Mouse (Mus musculus) kidney, postnatal 36 days (tissue): ENCODE results near the gene Pacrg.

ENCODE experiments used
- DNase-seq, 2 experiments: peaks; one replicate each; pipeline ENCODE4 v3.0.0; 2021 to 2022; ENCODE audit warnings: mixed read lengths in 2 of 2

The Pacrg gene

GRCm38 (mm10) chr17:10365501-10366482, 474.3 kb downstream of the Pacrg start:
- DNase-seq, result no peak

DNA sequence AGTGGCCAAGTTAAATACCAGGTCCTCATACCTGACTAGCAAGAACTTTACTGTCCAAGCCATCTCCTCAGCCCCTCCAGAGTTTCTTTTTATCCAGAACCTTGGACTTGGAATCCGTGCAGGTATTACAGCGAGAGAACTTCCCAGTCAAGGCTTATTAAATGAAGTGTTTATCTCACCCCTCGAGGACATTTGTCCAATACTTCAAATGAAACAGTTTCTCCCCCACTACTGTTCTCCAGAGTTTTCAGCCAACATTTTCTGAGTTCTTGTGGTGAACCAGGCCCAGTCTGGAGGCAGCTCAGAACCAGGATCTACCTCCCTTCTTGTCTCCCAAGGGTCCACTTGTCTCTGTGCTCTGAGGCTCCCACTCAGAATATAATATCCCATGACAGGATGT, 477.0 kb downstream of the Pacrg start:
- no peak for DNase-seq

DNA sequence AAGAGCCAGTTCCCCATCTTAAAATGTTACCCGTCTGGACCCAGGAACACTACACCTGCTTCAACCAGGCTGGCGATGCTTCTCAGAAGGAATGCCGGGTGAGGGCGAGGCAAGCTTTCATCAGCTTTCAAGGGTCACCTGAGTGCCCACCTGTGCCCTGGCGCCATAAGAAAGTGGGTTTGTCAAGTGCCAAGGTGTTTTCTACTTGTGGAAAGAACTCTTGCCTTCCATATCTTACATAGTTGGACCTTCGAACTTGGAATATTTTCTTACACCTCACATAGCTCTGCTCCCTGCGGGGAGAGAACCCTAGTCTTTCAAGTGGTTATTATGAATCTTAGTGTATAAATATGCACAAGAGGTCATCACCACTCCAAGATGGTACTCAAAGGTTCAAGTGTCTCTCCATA, 478.2 kb downstream of the Pacrg start:
- no peak for DNase-seq

DNA sequence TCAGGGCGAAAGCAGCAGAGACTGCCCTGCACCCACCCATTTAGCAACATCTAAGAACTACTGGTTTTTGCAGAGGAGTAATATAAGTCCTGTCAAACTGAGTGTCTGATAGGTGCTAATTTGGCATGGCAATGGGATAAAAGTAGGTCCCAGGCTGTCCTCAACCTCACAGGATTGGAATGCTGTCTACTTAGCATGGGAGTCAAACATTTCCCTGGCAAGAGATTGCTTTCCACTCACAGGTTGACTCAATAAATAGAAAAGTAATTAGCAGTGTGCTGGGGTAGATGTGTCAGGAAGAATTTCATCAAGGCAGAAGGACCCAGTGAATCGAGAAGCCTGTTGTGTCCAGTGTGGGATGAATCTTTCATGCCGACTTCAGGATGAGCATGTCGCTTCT, 479.4 kb downstream of the Pacrg start:
- peak in 1 of 2 experiments; percentile 7 for DNase-seq

GRCm38 (mm10) chr17:10359466-10359865, 480.6 kb downstream of the Pacrg start:
- DNase-seq, result peak; percentile 8 to 22

DNA sequence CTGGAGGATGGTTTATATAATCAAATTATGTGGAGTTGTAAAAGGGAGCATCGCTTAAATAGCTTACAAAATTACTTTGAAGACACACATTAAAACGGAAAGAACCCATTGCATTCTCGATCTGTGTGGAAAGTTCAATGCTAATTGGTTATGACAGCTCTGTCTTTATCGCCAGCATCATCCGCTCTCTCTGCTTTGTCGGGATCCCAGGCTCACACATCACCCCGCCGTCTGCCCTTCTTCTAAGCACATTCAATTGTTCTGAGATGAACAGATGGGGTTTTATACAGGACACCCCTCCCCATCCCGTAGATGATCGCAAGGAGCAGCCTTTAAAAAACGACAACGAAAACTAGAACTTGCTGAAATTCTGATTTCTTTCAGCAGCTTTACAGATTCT, 482.8 kb downstream of the Pacrg start:
- no peak for DNase-seq

- DNase-seq, result peak; percentile 8 to 16
These were observed 483.8 kb downstream of the Pacrg start for GRCm38 (mm10) chr17:10356294-10356693.

DNA sequence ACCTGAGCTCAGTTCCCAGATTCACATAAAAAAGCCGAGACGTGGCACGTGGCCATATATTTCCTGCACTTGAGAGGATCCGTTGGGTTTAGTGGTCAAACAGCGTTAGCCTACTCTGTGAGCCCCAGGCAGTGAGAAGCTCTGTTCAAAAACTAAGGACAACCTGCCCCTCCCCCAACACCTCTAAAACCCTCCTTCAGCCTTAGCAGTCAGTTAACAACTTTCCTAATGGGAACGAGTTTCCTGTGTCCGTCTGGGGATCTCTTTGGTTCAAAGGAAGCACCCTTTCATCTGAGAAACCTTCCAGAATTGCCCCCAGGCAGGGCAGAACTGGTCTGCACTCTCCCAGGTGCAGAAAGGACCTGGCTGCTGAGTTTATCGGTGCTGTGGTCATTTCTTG, 484.4 kb downstream of the Pacrg start:
- DNase-seq, result peak in 1 of 2 experiments; percentile 16
